Mouse (Mus musculus): ENCODE measurements at regions not wholly inside any gene's neighbourhood (a gene's known extent, or its start where the extent isn't known, plus 50 kb on each side); places are given as distances from the start of the nearest gene placed in this dataset.

DNA sequence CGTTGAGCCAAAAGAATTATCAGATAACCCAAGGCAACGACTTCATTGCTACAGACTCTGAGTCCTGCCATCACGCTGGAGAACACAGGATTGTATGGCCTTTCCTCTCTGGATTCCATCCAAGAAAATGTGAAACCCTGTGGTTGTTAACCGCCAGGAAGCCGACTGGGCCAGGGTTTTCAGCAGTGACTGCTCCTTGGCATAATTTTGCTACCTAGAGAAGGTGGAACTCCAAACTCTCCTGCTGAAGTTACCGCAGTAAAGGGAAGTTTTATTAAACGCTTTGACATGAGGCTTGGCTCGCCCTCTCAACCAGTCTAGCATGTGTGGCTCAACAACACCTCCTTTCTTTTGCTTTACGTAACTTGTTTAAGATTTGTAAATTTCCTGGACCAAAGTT, 116.9 kb downstream of the Wif1 start:
- no peak for TF ChIP-seq CTCF (IDR thresholded peaks at IDR 0.05; ENCODE audit: low read depth)
- H3K9ac ChIP-seq = no peak overlapping the region
- H3K36me3 ChIP-seq (ENCODE audit: insufficient read depth) = no peaks in the 10 kb centered on the region
- ATAC-seq (no peak), DNase-seq (no peak)
- no peaks in the 10 kb centered on the region for H3K9me3 ChIP-seq (ENCODE audit: low read length)
- H3K4me2 ChIP-seq (ENCODE audit: low read depth) = no peak overlapping the region
- H3K27me3 ChIP-seq (ENCODE audit: insufficient read depth, low read length) = no peaks in the 10 kb centered on the region
- no peaks in the 10 kb centered on the region for H3K4me1 ChIP-seq (ENCODE audit: insufficient read depth)
- WGBS = 71% methylated on average over 9 of the region's 9 CpGs
- no peak overlapping the region for H3K27ac ChIP-seq (ENCODE audit: low read depth, low read length)
- no peak overlapping the region for H3K4me3 ChIP-seq (ENCODE audit: low read depth, low read length)

DNA sequence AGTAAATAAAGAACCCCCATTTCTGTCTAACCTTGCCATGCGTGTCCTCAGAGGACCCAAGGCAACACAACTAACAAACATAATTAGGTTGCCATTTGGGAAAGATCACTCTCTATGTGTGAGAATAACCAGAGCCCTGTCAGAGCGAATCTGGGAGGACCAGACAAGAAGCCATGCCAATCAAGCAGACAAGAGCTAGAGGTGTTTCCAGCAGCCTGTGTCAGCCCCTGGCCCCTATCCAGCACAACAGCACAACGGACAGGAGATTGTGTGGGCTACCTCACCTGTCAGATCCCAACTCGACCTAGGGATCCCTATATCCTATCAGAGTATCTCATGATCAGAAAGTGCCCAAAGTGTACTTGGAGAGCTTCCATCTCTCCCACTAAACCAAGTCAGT, 119.9 kb downstream of the Wif1 start:
- DNase-seq (no peak), ATAC-seq (no peak)
- Histone ChIP-seq H3K27ac (ENCODE audit: low read depth, low read length) (no peak overlapping the region), H3K4me2 (ENCODE audit: low read depth) (no peak overlapping the region), H3K27me3 (ENCODE audit: insufficient read depth, low read length) (no peaks in the 10 kb centered on the region), H3K9me3 (ENCODE audit: low read length) (no peaks in the 10 kb centered on the region), H3K9ac (no peak overlapping the region), H3K4me1 (ENCODE audit: insufficient read depth) (no peaks in the 10 kb centered on the region), H3K4me3 (ENCODE audit: low read depth, low read length) (no peak overlapping the region), H3K36me3 (ENCODE audit: insufficient read depth) (no peaks in the 10 kb centered on the region)
- WGBS = 65% methylated on average over 4 of the region's 4 CpGs
- no peak for TF ChIP-seq CTCF (IDR thresholded peaks at IDR 0.05; ENCODE audit: low read depth)

DNA sequence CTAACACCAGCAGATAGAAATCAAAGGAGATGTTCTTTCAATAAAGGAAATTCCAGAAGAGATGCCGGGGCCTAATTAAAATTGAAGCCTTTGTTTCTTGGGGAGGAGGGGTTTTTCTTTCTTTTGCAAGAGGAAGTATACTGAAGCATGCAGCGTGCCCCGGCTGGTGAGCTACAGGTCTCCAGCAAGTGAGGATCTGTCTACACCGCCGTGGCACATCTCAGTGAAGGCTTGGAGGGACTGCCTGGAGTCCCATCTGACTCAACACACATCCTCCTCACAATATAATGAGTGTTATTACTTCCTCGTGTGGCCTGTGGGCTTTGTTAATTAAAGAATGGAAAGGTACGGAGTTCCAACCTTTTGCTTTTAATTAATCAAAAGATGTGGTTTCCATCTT, 126.7 kb downstream of the Wif1 start:
- Histone ChIP-seq H3K27me3 (ENCODE audit: insufficient read depth, low read length) (no peaks in the 10 kb centered on the region), H3K4me3 (ENCODE audit: low read depth, low read length) (no peak overlapping the region), H3K9me3 (ENCODE audit: low read length) (0 out of 2 replicates have a peak, but pooled peaks cover 4% of the 10 kb centered on the region), H3K4me1 (ENCODE audit: insufficient read depth) (no peaks in the 10 kb centered on the region), H3K4me2 (ENCODE audit: low read depth) (no peak overlapping the region), H3K27ac (ENCODE audit: low read depth, low read length) (no peak overlapping the region), H3K36me3 (ENCODE audit: insufficient read depth) (no peaks in the 10 kb centered on the region), H3K9ac (no peak overlapping the region)
- DNase-seq (no peak), ATAC-seq (no peak)
- WGBS = 26% methylated on average over 7 of the region's 7 CpGs
- TF ChIP-seq CTCF (IDR thresholded peaks at IDR 0.05; ENCODE audit: low read depth) = no peak

DNA sequence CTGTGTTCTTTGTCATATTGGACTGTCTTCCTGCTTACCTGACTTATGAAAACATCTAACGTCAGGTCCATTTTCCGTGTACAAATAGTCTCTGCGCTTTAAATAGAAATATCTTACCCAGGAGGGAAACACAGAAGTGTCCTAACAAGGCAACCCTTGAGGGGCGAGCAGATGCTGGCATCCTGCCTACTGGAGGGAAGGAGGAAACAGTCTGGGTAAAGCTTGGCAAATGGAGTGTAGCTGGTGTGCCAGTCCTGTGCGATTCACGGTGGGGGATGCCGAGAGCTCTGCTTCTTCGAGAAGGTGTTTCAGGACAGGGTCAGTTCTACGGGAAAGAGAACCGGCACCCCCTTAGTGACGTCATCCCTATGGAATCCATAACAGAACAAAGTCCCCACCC, 127.4 kb downstream of the Wif1 start:
- Histone ChIP-seq H3K36me3 (ENCODE audit: insufficient read depth) (no peaks in the 10 kb centered on the region), H3K4me1 (ENCODE audit: insufficient read depth) (no peaks in the 10 kb centered on the region), H3K4me2 (ENCODE audit: low read depth) (0 out of 2 replicates have a peak overlapping the region, but pooled peaks have one; percentile 5), H3K9ac (no peak overlapping the region), H3K9me3 (ENCODE audit: low read length) (0 out of 2 replicates have a peak, but pooled peaks cover 4% of the 10 kb centered on the region), H3K27me3 (ENCODE audit: insufficient read depth, low read length) (no peaks in the 10 kb centered on the region), H3K4me3 (ENCODE audit: low read depth, low read length) (no peak overlapping the region), H3K27ac (ENCODE audit: low read depth, low read length) (no peak overlapping the region)
- DNase-seq = peak; percentile 46
- no peak for ATAC-seq
- 42% methylated on average over 11 of the region's 11 CpGs for WGBS
- no peak for TF ChIP-seq CTCF (IDR thresholded peaks at IDR 0.05; ENCODE audit: low read depth)

DNA sequence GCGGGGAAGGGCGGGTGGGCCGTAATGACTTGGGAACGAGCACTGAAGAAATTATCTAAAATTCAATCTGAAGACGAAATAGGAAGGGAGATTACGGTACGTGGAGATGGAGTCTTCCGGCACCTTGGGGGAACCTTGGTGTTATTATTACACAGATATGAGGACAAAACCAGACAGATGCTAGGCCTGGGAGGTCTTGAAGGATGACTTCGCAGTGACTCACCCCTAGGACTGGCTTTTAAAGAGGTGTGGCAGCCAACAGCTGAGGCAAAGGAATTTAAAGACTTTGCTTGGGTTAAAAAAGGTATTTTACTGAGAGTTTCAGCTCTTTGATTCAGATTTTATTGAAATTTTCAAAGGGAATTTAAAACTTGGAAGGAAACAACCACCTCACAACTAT, 140.3 kb downstream of the Wif1 start:
- Histone ChIP-seq H3K9ac (no peak overlapping the region), H3K36me3 (ENCODE audit: insufficient read depth) (no peaks in the 10 kb centered on the region), H3K4me2 (ENCODE audit: low read depth) (no peak overlapping the region), H3K9me3 (ENCODE audit: low read length) (no peaks in the 10 kb centered on the region), H3K27ac (ENCODE audit: low read depth, low read length) (no peak overlapping the region), H3K4me1 (ENCODE audit: insufficient read depth) (no peaks in the 10 kb centered on the region), H3K27me3 (ENCODE audit: insufficient read depth, low read length) (no peaks in the 10 kb centered on the region), H3K4me3 (ENCODE audit: low read depth, low read length) (no peak overlapping the region)
- DNase-seq = no peak
- WGBS = 96% methylated on average over 9 of the region's 9 CpGs
- TF ChIP-seq CTCF (IDR thresholded peaks at IDR 0.05; ENCODE audit: low read depth) = no peak
- ATAC-seq = no peak

DNA sequence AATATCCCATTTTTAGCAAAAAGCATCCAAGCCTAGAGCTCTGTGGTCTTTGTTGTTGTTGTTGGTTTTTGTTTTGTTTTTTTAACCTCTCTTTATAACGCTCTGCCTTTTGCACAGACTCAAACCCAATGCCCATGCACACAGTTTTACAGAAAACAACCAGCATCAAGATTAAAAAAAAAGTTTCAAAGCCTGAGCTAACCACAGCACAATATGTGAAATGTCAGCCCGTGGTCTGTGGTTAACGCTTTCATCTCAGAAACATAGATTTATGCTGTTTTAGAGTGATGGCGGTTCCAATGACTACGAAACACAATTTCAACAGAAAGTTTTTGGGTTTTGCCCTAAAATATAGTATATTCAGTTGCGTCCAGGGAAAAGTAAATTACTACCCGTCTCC, 155.4 kb downstream of the Wif1 start:
- no peak overlapping the region for H3K27ac ChIP-seq (ENCODE audit: low read depth, low read length)
- no peak overlapping the region for H3K4me2 ChIP-seq (ENCODE audit: low read depth)
- H3K36me3 ChIP-seq (ENCODE audit: insufficient read depth) = no peaks in the 10 kb centered on the region
- 95% methylated on average over 7 of the region's 7 CpGs for WGBS
- H3K9ac ChIP-seq = no peak overlapping the region
- no peak overlapping the region for H3K4me3 ChIP-seq (ENCODE audit: low read depth, low read length)
- no peak for DNase-seq
- no peak for ATAC-seq
- no peaks in the 10 kb centered on the region for H3K4me1 ChIP-seq (ENCODE audit: insufficient read depth)
- H3K9me3 ChIP-seq (ENCODE audit: low read length) = no peaks in the 10 kb centered on the region
- TF ChIP-seq CTCF (IDR thresholded peaks at IDR 0.05; ENCODE audit: low read depth) = no peak
- H3K27me3 ChIP-seq (ENCODE audit: insufficient read depth, low read length) = no peaks in the 10 kb centered on the region

DNA sequence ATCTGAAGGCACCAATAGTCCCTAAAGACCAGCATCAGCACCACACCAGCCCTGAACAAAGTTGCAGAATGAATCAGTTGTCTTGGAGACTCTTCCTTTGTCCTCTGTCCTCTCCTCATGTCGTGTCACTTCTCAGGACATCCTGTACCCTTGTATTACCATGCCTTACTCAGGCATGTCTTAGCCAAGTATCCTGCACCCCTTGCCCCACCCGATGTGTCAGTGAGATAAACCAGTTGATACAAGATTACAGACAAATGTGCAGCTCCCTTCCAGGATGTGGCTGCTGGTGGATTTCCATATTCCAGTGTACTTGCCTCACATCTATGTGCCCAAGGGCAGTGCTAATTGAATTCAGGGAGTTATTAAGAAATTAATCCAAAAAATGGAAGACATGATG, 151.8 kb downstream of the Tbc1d30 start:
- ATAC-seq = no peak
- no peak overlapping the region for H3K4me3 ChIP-seq (ENCODE audit: low read depth, low read length)
- 77% methylated on average over 2 of the region's 2 CpGs for WGBS

DNA sequence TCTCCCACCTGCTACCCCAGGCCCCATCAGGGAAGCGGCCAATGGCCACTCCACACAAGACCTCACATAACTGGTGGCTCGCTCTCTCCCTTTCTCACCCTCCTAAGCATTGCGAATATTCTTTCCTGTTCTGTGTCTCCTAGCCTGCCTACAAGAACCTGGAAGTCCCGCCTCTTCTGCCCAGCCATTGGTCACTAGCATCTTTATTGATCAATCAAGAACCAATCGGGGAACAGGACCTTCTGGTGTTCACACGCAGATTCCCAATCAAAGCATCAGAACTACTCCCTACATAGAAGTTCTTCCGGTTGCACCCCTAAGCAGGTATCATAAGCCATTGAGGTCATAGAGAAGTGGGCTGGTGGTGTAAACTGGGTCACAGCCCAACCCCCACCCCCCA, 148.5 kb downstream of the Tbc1d30 start:
- peaks cover 31% of the 10 kb centered on the region for H3K27me3 ChIP-seq (ENCODE audit: insufficient read depth, low read length)
- no peak for TF ChIP-seq CTCF (IDR thresholded peaks at IDR 0.05; ENCODE audit: low read depth)
- ATAC-seq = no peak
- H3K9ac ChIP-seq = no peak overlapping the region
- H3K36me3 ChIP-seq (ENCODE audit: insufficient read depth) = no peaks in the 10 kb centered on the region
- WGBS = 95% methylated on average over 7 of the region's 7 CpGs
- peaks cover 4% of the 10 kb centered on the region; the same call in 1 of the 2 replicates for H3K4me1 ChIP-seq (ENCODE audit: insufficient read depth)
- H3K4me3 ChIP-seq (ENCODE audit: low read depth, low read length) = no peak overlapping the region
- H3K9me3 ChIP-seq (ENCODE audit: low read length) = no peaks in the 10 kb centered on the region
- no peak overlapping the region for H3K4me2 ChIP-seq (ENCODE audit: low read depth)
- no peak overlapping the region for H3K27ac ChIP-seq (ENCODE audit: low read depth, low read length)
- DNase-seq = no peak

More for the DNA sequence above, 151.8 kb downstream of the Tbc1d30 start:
- no peak for TF ChIP-seq CTCF (IDR thresholded peaks at IDR 0.05; ENCODE audit: low read depth)
- Histone ChIP-seq H3K36me3 (ENCODE audit: insufficient read depth) (no peaks in the 10 kb centered on the region), H3K4me1 (ENCODE audit: insufficient read depth) (no peaks in the 10 kb centered on the region), H3K4me2 (ENCODE audit: low read depth) (no peak overlapping the region), H3K27me3 (ENCODE audit: insufficient read depth, low read length) (peaks cover 26% of the 10 kb centered on the region), H3K27ac (ENCODE audit: low read depth, low read length) (no peak overlapping the region), H3K9ac (no peak overlapping the region), H3K9me3 (ENCODE audit: low read length) (no peaks in the 10 kb centered on the region)
- no peak for DNase-seq
